Mouse (Mus musculus): ENCODE data around the gene Tbx20. TPM values are rescaled to one million over a fixed set of nuclear protein-coding genes. Genes with fewer than 3 reads are reported as not detected.
A peak's percentile ranks its signal among the peaks of the same experiment; 100 is the strongest.

Tbx20 gene
- polyA plus RNA-seq, 1 experiment from 2014 or later, result 1.8 TPM

DNA sequence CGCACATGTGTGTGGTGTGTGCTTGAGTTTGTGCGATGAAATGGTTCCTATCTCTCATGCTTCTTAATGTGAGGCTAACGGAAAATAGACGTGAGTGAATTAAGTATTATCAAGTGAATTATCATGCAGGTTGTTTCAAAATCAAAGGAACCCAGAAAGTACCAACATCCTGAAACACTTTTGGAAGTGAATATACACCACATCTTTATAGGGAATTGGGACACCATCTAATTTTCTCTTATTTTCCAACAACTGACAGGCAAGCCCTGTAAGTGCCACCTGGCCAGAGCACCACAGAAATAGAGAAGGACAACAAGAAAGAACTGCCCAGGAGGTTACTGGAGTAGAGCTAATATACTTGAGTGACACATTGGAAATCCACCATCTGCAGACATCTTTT lies 2.4 kb downstream of the Tbx20 start:
- no peak for DNase-seq (ENCODE audit: low spot score)
- Histone ChIP-seq H3K27me3 (ENCODE audit: control insufficient read depth, insufficient read depth, low read length) (peaks cover 98% of the 10 kb centered on the region), H3K27ac (no peak overlapping the region), H3K36me3 (replicated peaks; ENCODE audit: control insufficient read depth, insufficient read depth) (no peaks in the 10 kb centered on the region), H3K4me2 (replicated peaks) (no peak overlapping the region), H3K9ac (no peak overlapping the region), H3K4me1 (replicated peaks; ENCODE audit: control insufficient read depth, insufficient read depth, low read length) (peaks cover 11% of the 10 kb centered on the region; the same call in 1 of the 2 replicates), H3K4me3 (replicated peaks; ENCODE audit: low read length) (no peak overlapping the region), H3K9me3 (ENCODE audit: control insufficient read depth, low read length) (no peaks in the 10 kb centered on the region)
- 12% methylated on average over 4 of the region's 4 CpGs for WGBS
- no peak for ATAC-seq (ENCODE audit: low FRiP score)

DNA sequence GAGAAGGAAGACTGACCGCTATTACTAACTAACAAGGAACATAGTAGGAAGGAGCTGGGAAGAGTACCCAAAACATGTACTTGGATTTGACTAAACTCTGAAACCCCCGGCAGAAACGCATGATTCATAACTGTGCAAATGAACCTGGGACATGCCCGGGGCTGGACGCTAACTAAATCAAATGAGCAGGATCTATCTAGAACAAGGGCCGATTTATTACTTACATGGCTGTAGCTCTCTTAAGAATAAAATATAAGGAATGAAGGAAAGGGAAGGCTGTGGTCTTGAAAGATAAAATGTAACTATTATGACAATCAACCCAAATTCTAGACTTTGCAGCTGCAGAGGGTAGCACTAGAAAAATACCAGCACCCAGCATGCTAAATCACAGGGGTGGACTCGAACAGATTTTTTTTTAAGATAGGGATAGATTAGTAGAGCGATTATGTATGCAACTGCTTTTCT lies 3.1 kb downstream of the Tbx20 start:
- no peaks in the 10 kb centered on the region for H3K9me3 ChIP-seq (ENCODE audit: control insufficient read depth, low read length)
- no peak overlapping the region for H3K4me3 ChIP-seq (replicated peaks; ENCODE audit: low read length)
- ATAC-seq (ENCODE audit: low FRiP score), result no peak
- 5% methylated on average over 8 of the region's 8 CpGs for WGBS
- peaks cover 98% of the 10 kb centered on the region for H3K27me3 ChIP-seq (ENCODE audit: control insufficient read depth, insufficient read depth, low read length)
- DNase-seq (ENCODE audit: low spot score), result no peak
- H3K4me1 ChIP-seq (replicated peaks; ENCODE audit: control insufficient read depth, insufficient read depth, low read length), result peaks cover 11% of the 10 kb centered on the region; the same call in 1 of the 2 replicates
- no peak overlapping the region for H3K4me2 ChIP-seq (replicated peaks)
- no peak overlapping the region for H3K9ac ChIP-seq
- H3K27ac ChIP-seq, result no peak overlapping the region
- H3K36me3 ChIP-seq (replicated peaks; ENCODE audit: control insufficient read depth, insufficient read depth), result no peaks in the 10 kb centered on the region

DNA sequence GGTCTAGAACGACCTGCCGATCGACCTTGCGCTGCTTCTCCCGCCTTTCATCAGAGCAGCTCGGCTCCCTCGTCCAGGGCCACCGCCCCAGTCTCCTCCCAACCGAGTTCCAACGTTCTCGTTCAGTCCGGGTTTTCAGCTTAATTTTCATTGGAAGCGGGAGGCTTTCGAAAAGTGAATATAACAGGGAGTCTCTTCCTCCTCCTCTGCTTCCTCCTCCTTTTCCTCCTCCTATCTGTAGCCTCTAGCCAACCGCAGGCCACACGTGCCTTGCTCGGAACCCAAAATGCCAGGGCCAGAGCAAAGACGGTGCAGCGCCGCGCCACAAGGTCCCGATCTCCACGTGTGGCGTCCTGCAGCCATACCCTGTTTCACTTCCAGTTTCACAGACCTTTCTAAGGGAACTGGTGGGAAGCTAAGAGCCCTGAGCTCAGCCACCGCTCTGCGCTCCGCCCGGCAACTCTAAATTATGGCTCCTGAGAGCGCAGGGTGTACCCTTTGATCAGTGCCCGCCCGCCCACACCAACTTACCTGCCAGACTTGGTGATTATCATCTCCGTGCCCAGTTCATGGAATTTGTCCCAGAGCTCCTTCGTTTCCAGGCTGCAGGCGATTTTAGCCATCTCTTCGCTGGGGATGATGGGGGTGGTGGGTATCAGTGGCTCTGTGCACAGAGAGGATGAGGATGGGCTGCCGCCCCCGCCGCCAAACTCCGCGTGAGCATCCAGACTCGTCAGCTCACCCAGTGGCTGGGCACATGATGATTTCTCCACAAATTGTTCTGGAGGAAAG lies 3.8 kb downstream of the Tbx20 start:
- peaks cover 11% of the 10 kb centered on the region; the same call in 1 of the 2 replicates for H3K4me1 ChIP-seq (replicated peaks; ENCODE audit: control insufficient read depth, insufficient read depth, low read length)
- DNase-seq (ENCODE audit: low spot score) (no peak), ATAC-seq (ENCODE audit: low FRiP score) (no peak)
- peak overlapping the region; percentile 23 for H3K4me2 ChIP-seq (replicated peaks)
- no peak overlapping the region for H3K4me3 ChIP-seq (replicated peaks; ENCODE audit: low read length)
- no peaks in the 10 kb centered on the region for H3K36me3 ChIP-seq (replicated peaks; ENCODE audit: control insufficient read depth, insufficient read depth)
- WGBS, result under 1% methylated on average over 41 of the region's 41 CpGs
- no peak overlapping the region for H3K9ac ChIP-seq
- no peaks in the 10 kb centered on the region for H3K9me3 ChIP-seq (ENCODE audit: control insufficient read depth, low read length)
- peaks cover 98% of the 10 kb centered on the region for H3K27me3 ChIP-seq (ENCODE audit: control insufficient read depth, insufficient read depth, low read length)
- H3K27ac ChIP-seq, result no peak overlapping the region

DNA sequence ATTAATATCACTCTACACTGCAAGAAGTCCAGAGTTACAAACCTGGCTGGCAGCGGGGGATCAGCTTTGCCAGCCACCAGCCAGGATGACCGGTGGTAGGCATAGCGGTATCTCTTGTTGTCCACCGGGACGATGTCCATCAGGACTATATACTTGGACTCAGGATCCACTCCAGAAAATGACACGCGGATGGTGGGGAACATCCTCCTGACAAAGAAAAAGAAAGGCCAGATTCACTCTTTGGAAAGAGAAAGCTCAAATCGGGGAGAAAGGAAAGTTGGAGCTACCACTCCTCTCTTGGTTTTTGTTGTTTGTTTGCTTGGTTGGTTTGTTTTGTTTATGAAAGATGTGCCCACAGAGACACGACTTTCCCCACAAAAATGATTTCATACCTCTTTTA lies 4.5 kb downstream of the Tbx20 start:
- Histone ChIP-seq H3K9ac (no peak overlapping the region), H3K4me1 (replicated peaks; ENCODE audit: control insufficient read depth, insufficient read depth, low read length) (peaks cover 11% of the 10 kb centered on the region; the same call in 1 of the 2 replicates), H3K36me3 (replicated peaks; ENCODE audit: control insufficient read depth, insufficient read depth) (no peaks in the 10 kb centered on the region), H3K27ac (no peak overlapping the region), H3K4me3 (replicated peaks; ENCODE audit: low read length) (no peak overlapping the region), H3K4me2 (replicated peaks) (no peak overlapping the region), H3K9me3 (ENCODE audit: control insufficient read depth, low read length) (no peaks in the 10 kb centered on the region), H3K27me3 (ENCODE audit: control insufficient read depth, insufficient read depth, low read length) (peaks cover 98% of the 10 kb centered on the region)
- 3% methylated on average over 9 of the region's 9 CpGs for WGBS
- ATAC-seq (ENCODE audit: low FRiP score), result no peak
- DNase-seq (ENCODE audit: low spot score), result no peak

DNA sequence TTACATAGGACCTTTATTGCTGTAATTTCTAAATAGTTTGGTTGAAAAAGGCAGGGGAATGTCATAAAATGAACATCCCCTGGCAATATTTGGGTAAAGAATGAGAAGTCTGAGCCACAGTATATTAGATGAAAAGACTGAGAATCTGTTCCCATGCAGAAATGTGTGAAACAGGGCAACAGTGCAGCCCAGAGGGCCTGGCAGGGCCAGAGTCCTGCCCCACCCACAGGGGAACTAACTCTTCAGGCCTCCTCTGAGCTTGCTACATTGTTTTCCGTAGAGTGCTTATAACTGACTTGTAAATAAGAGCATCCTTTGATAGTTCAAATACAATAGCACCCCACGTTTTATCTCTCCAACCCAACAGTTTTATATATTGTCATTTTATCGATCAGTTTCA lies 7.0 kb downstream of the Tbx20 start:
- ATAC-seq (ENCODE audit: low FRiP score) (no peak), DNase-seq (ENCODE audit: low spot score) (no peak)
- 34% methylated on average over 3 of the region's 3 CpGs for WGBS
- H3K4me2 ChIP-seq (replicated peaks), result no peak overlapping the region
- H3K36me3 ChIP-seq (replicated peaks; ENCODE audit: control insufficient read depth, insufficient read depth), result no peaks in the 10 kb centered on the region
- peaks cover 93% of the 10 kb centered on the region for H3K27me3 ChIP-seq (ENCODE audit: control insufficient read depth, insufficient read depth, low read length)
- H3K4me3 ChIP-seq (replicated peaks; ENCODE audit: low read length), result no peak overlapping the region
- no peak overlapping the region for H3K9ac ChIP-seq
- H3K9me3 ChIP-seq (ENCODE audit: control insufficient read depth, low read length), result no peaks in the 10 kb centered on the region
- no peak overlapping the region for H3K27ac ChIP-seq
- 0 out of 2 replicates have a peak, but pooled peaks cover 4% of the 10 kb centered on the region for H3K4me1 ChIP-seq (replicated peaks; ENCODE audit: control insufficient read depth, insufficient read depth, low read length)

DNA sequence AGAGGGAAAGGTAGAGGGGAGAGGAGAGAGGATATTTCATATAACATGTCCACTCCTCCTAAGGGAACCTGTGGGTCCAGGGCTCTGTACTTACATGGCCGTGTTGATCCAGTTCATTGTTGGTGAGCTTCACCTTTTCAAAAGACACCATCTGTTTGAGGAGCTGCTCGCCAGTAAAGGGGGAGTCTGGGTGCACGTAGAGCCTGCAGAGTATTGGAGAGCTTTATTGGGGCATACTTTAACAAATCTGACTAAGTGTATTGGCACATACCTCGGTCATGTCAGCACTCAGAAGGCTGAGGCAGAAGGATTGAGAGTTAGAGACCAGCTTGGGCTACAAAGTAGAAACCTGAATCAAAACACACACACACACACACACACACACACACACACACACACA lies 8.5 kb downstream of the Tbx20 start:
- no peak overlapping the region for H3K4me3 ChIP-seq (replicated peaks; ENCODE audit: low read length)
- 46% methylated on average over 4 of the region's 4 CpGs for WGBS
- no peak overlapping the region for H3K4me2 ChIP-seq (replicated peaks)
- DNase-seq (ENCODE audit: low spot score), result no peak
- H3K27me3 ChIP-seq (ENCODE audit: control insufficient read depth, insufficient read depth, low read length), result peaks cover 78% of the 10 kb centered on the region
- H3K4me1 ChIP-seq (replicated peaks; ENCODE audit: control insufficient read depth, insufficient read depth, low read length), result 0 out of 2 replicates have a peak, but pooled peaks cover 4% of the 10 kb centered on the region
- ATAC-seq (ENCODE audit: low FRiP score), result no peak
- H3K27ac ChIP-seq, result no peak overlapping the region
- H3K36me3 ChIP-seq (replicated peaks; ENCODE audit: control insufficient read depth, insufficient read depth), result no peaks in the 10 kb centered on the region
- H3K9ac ChIP-seq, result no peak overlapping the region
- H3K9me3 ChIP-seq (ENCODE audit: control insufficient read depth, low read length), result no peaks in the 10 kb centered on the region

DNA sequence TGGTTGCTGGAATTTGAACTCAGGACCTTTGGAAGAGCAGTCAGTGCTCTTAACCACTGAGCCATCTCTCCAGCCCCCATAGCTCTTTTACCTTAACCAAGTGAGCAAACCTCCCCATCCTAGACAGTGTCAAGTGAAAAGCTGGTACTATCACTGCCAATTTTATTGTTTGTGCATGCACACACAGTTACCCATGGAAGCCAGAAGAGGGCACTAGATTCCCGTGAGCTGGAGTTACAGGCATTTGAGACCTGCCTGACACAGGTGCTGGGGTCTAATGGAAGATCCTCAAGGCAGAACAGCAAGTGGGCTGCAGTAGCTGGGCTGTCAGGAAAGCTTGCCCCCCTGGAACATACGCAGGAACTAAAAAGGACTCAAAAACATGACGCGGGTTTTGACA lies 13.6 kb downstream of the Tbx20 start:
- 39% methylated on average over 4 of the region's 4 CpGs for whole genome bisulfite sequencing
- no peaks in the 10 kb centered on the region for H3K36me3 ChIP-seq (replicated peaks; ENCODE audit: control insufficient read depth, insufficient read depth)
- H3K4me2 ChIP-seq (replicated peaks), result no peak overlapping the region
- ATAC-seq (ENCODE audit: low FRiP score) (no peak), DNase-seq (ENCODE audit: low spot score) (no peak)
- H3K9me3 ChIP-seq (ENCODE audit: control insufficient read depth, low read length), result no peaks in the 10 kb centered on the region
- H3K9ac ChIP-seq, result no peak overlapping the region
- no peaks in the 10 kb centered on the region for H3K4me1 ChIP-seq (replicated peaks; ENCODE audit: control insufficient read depth, insufficient read depth, low read length)
- H3K4me3 ChIP-seq (replicated peaks; ENCODE audit: low read length), result no peak overlapping the region
- peaks cover 29% of the 10 kb centered on the region for H3K27me3 ChIP-seq (ENCODE audit: control insufficient read depth, insufficient read depth, low read length)
- no peak overlapping the region for H3K27ac ChIP-seq

DNA sequence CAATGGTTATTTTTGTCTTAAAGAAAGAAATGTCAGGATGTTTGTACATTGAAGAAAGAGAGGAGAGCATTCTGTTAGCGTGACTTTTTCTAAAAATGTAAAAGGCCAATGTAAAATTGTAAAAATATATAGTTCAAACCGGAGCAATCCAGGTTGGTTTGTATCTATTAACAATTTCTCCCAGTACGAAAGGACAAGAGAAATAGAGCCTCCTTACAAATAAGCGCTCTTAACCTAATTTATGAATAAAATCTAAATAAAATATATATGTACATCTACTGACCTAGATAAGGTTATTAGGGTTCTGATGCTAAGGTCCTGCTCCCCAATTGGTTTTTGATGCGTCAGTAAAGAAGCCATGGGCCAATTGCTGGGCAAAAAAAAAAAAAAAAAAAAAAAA lies 29.1 kb downstream of the Tbx20 start:
- no peak for ATAC-seq (ENCODE audit: low FRiP score)
- Histone ChIP-seq H3K36me3 (replicated peaks; ENCODE audit: control insufficient read depth, insufficient read depth) (no peaks in the 10 kb centered on the region), H3K4me1 (replicated peaks; ENCODE audit: control insufficient read depth, insufficient read depth, low read length) (no peaks in the 10 kb centered on the region), H3K27ac (no peak overlapping the region), H3K9me3 (ENCODE audit: control insufficient read depth, low read length) (no peaks in the 10 kb centered on the region), H3K27me3 (ENCODE audit: control insufficient read depth, insufficient read depth, low read length) (no peaks in the 10 kb centered on the region), H3K4me3 (replicated peaks; ENCODE audit: low read length) (no peak overlapping the region), H3K4me2 (replicated peaks) (no peak overlapping the region), H3K9ac (no peak overlapping the region)
- DNase-seq (ENCODE audit: low spot score), result no peak
- WGBS, result 91% methylated on average over 5 of the region's 5 CpGs

DNA sequence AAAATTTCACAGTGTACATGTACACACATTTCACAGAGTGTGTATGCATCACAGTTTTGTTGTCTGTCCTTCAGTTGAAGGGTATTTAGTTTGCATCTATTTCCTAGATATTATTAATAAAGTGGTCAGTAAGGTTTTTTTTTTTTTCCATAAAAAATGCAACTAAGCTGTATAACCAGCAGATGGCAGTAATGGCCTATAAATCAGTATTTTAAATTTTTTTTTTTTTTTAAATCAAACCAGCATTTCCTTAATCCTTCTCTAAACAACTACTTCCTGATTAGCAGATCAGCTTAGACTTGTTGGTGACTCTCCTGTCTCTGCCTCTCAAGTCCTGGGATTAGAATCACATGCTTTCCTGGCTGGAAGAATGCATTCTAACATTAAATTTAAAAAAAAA lies 72.9 kb downstream of the Tbx20 start:
- DNase-seq (ENCODE audit: low spot score), result peak; percentile 65
- H3K4me1 ChIP-seq (replicated peaks; ENCODE audit: control insufficient read depth, insufficient read depth, low read length), result 0 out of 2 replicates have a peak, but pooled peaks cover 3% of the 10 kb centered on the region
- no peak overlapping the region for H3K4me3 ChIP-seq (replicated peaks; ENCODE audit: low read length)
- H3K27me3 ChIP-seq (ENCODE audit: control insufficient read depth, insufficient read depth, low read length), result no peaks in the 10 kb centered on the region
- no peaks in the 10 kb centered on the region for H3K9me3 ChIP-seq (ENCODE audit: control insufficient read depth, low read length)
- H3K9ac ChIP-seq, result no peak overlapping the region
- H3K36me3 ChIP-seq (replicated peaks; ENCODE audit: control insufficient read depth, insufficient read depth), result no peaks in the 10 kb centered on the region
- H3K27ac ChIP-seq, result no peak overlapping the region
- ATAC-seq (ENCODE audit: low FRiP score), result no peak
- H3K4me2 ChIP-seq (replicated peaks), result no peak overlapping the region
